Mouse (Mus musculus) megakaryocyte, adult 5-6 weeks (primary cell): ENCODE measurements around the gene Ppt1. TPM values are rescaled to one million over a fixed set of nuclear protein-coding genes. Genes with fewer than 3 reads are reported as not detected.
"Not testable (repeated sequence)": the region's sequence is repeated elsewhere in the genome, so short reads cannot be mapped to it uniquely, and the experiment has no call there.

Experiments
- ATAC-seq: 2 replicates; pipeline ENCODE4 v1.8.0; 2016; ENCODE audit warnings: mild to moderate bottlenecking, inconsistent platforms; ENCODE audit not compliant: poor library complexity, severe bottlenecking
- total RNA-seq, 2 experiments: library from RNA; stranded (forward) in 1 of 2; stranded (reverse) in 1 of 2; fragments of 153-499, 151-499 nt in 1 of 2; fragments of 221-1000, 200-1000 nt in 1 of 2; gene quantifications; 2 replicates each; pipeline versions ENCODE4 v1.2.3 to v1.2.4; 2015 to 2017

Ppt1 gene
- total RNA-seq (2015) (125 and 133 TPM in 2 replicates), total RNA-seq (2017) (95.0 and 101 TPM in 2 replicates)

DNA sequence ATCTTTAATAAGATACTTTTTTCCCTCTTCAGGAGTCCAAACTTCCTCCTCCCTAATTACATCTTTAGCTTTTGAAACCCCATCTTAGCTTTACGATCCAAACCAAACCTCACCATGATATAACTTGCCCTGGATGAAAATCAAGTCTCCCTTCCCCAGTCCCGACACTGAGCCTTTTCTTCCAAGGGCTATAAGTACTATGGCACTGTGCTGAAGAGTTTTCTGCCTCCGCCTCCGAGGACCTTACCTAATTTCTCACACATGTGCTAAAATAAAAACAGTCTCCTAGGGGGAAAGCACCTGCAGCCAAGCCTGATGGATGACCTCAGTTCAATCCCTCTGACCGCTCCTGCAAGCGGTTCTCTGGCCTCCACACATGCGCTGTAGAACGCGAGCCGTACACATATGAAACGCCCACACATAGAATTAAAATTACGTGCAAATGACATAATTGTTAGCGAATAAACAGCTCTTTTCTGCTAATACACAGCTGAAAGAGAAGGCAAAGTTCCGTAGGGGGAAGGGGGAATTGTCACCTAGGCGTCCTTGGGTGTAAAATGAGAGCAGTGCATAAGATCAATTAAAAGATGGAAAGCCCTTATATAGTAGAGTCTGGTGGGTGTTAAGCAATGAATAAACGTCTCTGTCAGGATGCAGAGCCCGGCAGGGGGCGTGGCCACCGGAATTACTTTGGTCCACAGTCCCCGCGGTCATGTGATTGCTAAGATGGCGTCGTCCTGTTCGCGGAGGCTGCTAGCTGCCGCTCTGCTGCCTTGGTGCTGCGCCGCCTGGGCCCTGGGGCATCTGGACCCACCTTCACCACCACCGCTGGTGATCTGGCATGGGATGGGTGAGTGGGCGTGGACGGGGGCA, at the start of gene Ppt1:
TSS of gene Ppt1 (plus strand) at position 713 of the 873 bp plus-strand sequence.
- peak; percentile 90 for ATAC-seq

DNA sequence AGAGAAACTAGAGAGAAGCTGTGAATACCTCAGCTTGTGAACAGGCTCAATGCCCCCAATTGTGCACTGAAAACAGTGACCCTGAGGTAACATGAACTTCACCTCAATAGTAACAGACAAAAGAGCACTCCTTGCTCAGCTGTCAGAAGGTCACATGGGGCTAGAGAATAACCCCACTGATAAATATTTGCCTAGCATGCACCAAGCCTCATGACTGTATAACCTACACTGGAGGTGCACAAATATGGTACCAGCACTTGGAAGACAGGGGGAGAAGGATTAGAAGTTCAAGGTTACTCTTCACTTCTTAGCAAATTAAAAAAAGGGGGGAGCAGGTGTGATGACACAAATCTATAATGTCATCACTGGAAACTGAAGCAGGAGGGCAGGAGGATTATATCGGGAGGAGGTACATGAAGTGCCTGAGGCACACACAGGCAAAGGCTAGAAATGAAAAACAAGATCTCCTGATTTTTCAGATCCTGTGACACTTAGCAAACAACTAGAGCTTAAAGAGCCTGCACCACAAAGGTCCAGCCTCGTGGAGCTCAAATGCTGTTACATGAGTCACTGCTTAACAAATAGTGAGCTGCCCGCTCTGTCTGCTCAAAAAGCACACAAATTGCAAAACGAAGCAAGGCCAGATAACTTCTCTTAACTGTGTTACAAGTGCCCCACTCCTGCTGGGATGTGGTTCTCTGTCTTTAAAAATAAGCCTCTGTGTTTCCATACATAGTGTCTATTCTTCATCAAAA, 46.5 kb upstream of the Ppt1 start:
- ATAC-seq = no peak

DNA sequence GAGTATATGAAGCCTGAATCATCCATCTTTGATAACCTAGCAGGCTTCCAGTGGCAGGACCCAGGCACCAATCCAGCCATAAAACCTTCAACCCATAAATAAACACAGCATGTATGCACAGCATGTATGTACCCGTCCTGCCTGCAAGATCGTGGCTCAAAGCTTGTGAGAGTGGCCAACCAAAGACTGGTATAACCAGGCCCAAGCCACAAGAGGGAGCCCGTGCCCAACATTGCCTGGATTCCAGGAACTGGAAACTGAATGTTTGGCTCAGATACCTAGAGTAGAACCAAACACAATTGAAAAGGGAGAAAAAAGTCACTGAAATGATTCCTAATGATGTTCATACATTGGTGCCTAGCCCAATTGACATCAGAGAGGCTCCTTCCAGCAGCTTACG, 27.9 kb upstream of the Ppt1 start:
- ATAC-seq = peak; percentile 98

DNA sequence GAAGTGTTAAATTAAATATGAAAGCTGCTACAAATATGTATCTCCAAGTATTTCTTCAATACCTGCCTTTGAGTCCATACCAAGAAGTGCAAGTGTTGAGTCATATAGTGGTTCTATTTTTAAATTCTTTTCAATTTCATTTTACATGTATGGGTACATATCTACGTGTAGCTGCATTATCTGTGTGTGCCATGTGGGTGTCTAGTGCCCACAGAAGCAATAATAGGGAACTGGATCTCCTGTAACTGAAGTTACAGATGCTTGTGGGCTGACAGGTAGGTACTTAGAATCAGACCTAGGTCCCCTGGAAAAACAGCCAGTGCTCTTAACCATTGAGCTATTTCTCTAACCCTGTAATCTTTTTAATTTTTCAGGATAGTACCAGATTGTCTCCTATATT, 24.9 kb upstream of the Ppt1 start:
- ATAC-seq = no peak

DNA sequence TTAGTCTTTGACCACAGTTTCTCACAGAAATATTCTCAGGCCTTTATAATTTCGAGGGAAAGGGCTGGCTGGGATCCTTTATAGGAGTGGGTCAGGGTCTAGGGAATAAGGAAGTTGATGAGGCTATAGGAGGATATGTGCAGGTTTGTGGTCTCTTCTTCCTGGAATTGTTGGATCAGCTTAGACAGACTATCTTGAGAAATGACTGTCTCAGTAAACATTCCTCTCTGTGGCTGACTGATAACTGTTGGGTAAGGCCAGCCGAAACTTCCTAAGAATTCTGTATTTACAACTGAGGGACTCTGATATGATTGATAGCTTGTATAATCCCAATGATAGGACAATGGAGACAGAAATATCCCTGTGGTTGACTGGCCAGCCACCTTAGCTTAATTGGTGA, 24.2 kb upstream of the Ppt1 start:
- no peak for ATAC-seq

DNA sequence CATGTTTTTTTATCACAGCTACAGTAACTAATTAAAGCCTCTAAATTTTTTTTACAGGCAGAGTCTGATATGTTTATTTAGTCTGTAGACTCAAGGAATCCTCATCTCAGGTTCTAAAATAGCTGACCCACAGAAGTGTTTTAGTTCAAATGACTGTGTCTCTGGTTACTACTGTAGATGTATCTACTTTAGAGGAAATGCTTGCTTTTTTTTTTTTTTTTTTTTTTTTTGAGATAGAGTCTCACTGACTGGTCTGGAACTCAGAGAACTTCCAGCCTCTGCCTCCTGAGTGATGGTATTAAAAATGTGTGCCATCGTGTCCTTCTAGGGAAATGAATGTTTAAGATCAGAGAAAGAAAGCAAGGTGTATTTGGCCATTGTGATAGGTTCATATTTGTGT, 19.8 kb upstream of the Ppt1 start:
- no peak for ATAC-seq

DNA sequence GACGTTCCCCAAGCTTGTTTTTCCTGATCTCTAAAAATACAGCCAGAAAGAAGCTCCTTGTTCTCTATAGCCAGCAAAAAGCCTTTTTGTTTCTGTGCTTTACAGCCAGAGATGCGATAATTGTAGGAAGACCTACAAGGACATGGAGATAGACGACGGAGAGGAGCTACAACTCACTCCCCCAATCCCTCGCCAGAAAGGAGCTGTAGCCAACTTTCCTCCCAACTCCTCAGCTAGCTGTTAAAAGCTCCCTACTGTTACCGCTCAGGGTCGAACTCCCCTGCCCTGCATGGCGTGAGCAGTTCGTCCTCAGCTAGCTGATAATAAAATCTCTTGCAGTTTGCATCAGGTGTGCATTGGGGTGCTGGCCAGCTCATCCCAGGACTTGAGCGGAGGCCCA, 15.1 kb upstream of the Ppt1 start:
- ATAC-seq = not testable (repeated sequence)

DNA sequence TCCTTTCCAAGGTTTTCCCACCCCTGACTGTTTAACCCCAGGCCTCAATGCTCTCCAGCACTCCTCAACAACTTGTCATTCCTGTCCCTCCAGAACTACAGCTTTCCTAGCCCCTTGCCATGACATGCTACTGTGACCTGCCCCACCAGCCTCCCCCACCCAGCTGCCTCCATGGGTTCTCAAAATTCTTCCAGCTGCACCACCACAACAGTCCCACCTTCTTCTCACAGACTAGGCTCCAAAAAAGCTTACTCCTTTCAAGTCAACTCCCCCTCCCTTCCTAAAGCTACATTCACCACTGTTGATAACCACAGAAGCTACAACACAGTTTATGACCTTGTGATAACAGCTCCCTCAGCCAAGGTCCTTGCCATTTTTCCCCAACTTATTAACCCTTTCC, 8.4 kb upstream of the Ppt1 start:
- no peak for ATAC-seq

DNA sequence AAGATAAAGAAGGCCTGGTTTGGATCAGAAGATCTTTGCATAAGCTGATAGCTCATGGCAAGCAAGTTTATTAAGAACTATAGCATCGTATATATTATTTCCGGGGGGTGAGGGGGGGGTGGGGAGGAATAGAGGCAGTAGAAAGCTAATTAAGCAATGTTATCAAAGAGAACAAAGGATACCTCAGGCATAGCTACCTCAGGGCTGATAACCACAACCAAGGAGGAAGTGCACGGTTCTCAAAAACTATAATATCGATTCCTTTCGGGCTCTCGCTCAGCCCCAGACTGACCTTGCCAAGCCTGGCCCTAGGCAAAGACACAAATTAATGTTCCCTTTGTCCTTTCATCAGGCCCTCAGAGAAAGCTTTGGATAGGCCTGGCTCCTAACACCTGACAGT, 6.7 kb upstream of the Ppt1 start:
- no peak for ATAC-seq

DNA sequence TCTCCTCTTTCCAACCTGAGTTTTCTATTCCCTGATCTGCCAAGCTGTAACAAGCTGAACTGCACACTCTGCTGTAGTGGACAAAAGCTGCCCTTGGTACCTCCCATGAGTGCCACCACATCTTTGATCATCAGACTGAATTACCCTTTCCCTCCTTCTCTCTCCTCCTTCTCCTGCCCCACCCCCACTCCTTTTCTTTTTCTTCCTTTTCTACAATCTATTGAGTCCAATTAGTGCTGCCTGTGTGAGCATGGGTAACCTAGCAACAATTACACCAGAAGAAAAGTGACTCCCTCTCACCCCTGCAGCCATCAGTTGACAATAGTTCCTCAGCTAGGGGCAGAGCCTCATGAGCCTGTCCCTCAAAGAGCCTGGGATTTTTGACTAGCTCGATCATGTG, 4.2 kb upstream of the Ppt1 start:
- no peak for ATAC-seq

DNA sequence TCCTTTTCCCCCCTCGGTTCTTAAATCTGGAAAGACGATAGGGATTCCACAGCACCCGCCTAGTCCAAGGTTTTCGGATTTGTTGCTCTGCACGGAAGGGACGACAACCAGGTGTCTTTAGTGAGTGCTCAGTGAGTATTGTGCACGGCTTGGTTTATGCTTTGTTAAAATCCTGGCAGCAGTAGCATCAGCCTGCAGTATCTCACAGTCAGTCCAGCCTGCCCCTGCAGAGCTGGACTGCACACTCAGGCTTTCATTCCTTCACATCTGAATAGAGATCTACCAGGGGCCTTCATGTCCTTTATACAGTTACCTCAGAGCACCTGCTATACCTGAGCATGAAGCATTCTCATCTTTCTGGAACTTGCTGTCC, 347 bp downstream of the Ppt1 start:
- ATAC-seq = peak; percentile 10

DNA sequence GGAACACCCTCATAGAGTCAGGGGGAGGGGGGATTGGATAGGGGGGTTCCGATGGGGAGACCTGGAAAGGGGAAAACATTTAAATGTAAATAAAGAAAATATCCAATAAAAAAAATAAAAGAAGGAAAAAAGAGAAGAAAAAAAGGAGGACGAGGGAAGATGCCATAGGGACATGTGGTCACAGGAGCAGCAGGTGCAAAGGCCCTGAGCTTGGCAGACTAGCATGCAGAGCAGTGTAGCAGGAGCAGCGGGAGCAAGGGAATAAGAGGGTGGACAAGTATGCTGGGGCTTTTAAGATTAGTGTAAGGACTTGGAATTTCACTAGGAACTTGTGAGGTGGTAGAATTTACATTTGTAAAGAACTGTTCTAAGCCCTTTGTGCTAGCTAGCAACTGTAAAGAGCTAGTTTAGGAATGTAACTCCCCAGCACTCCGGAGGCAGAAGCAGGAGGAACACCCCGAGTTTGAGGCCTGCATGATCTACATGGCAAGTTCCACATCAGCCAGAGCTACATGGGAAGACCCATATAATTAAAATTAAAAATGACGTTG, 1.2 kb downstream of the Ppt1 start:
- no peak for ATAC-seq

DNA sequence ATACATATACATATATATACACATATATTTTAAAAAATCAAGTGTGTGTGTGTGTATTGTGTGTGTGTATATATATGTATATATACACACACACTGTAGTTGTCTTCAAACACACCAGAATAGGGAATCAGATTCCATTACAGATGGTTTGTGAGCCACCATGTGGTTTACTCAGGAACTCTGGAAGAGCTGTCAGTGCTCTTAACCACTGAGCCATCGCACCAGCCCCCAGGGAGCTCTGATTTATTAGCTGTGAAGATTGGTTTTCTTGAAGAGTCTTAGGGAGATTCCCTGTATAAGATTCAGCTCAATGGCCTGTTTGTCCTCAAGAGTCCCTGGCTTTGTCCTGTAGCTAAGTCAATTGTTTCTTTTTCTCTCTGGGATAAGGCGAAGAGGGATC, 2.0 kb downstream of the Ppt1 start:
- ATAC-seq = no peak

DNA sequence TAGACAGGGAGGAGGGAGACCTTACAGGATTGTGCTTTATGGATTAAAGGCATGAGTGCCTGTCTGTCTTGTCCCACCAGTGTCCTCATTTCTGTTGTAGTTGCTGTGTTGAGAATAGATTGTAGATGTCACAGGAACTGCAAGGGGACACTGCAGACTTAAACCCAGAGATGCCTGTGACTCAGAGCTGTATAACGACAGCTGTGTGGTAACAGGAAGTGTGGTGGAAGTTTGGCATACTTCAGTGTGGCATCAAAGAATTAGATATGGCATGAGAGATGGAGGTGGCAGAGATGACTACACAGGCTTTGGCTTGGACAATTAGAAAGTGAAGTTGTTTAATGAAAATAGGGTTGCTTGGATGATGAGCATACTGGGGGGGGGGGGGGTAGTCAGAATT, 2.4 kb downstream of the Ppt1 start:
- ATAC-seq = peak; percentile 72

DNA sequence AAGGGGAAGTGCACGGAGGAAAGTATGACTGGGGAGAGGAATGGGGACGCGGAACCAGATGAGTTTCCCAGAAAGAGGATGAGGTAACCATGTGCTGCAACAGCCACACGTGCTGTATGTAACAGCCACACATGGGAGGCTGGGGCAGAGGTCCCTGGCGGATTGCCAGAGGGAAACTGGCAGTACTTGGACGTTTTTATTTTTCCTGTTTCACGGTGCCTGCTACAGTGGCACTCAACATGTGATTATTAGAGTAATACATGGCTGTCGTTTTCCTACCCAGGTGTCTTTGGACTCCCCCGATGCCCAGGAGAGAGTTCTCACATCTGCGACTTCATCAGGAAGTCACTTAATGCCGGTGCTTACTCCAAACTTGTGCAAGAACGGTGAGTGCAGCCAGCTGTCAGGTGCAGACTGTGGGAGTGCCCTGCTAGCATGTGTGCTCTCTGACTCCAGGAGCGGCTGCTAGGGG, 12.1 kb downstream of the Ppt1 start:
- ATAC-seq = peak; percentile 97

DNA sequence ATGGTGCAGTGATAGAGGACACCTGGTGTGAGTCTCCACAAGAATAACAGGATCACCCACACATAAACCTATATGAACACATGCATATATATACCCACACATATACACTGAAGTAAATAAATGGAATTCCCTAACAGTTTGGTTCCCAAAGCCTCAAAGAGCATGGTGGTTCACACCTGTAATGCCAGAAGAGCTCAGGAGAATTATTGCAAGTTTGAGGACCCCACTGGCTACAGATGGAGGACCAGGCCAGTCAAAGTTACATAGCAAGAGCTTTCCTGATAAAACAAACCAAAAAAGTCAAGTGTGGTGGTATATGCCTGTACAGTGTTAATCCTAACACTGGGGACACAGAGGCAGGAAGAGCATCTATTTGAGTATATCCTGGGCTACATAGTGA, 15.5 kb downstream of the Ppt1 start:
- no peak for ATAC-seq

DNA sequence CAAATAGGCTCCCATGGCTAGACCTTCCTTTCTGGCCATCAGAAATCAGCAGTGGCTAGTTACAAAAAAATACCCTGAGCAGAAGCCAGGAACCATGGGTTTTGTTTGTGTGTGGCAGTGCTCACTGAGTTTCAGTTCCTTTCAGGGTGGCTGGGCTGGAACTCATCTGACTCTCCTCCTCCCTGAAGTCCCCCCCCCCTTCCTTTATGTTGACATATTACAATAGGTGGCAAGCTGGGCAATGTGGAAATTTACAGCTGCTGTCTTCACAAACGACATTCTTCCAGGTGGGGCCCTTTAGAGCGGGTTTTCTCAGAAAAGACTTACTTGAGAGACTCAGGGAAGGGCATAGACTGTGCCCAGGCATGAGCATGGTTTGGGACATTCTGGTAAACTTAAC, 17.6 kb downstream of the Ppt1 start:
- peak; percentile 85 for ATAC-seq

DNA sequence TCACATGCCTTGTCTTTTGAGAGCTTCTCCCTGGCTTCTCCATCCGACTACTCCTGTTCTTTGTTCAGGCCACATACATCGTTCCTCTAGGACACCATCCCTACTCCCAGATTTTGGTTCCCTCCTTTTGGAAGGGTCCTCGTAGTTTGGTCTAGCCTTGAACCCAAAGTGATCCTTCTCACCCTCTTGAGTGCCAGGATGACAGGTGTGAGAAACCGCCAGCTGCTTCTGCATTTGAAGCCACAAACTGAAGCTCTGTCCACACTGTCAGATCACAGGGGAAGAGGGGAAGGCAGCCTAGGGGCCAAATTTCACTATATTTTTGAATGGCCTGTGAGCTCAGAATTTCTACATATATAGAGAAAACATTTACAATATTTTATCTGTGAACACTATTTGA, 18.7 kb downstream of the Ppt1 start:
- no peak for ATAC-seq

DNA sequence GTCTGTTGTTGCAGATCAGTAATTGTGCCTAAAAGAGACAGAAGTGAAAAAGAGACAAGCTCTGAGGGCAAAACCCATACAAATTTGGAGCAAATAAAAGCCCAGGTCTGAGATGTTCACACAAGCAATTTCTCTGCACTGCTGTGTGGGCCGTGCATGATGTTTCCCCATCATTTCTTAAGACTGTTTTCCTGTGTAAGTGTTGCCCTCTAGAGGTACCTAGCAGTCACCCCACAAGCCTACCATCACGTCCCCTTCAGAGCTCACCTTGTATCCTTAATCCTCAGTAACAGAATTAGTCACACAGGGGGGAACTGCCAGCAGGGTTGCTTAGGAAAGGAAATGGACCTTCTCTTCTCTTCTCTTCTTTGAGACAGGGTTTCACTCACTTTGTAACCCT, 21.9 kb downstream of the Ppt1 start:
- peak; percentile 33; the same call in 1 of the 2 replicates for ATAC-seq

DNA sequence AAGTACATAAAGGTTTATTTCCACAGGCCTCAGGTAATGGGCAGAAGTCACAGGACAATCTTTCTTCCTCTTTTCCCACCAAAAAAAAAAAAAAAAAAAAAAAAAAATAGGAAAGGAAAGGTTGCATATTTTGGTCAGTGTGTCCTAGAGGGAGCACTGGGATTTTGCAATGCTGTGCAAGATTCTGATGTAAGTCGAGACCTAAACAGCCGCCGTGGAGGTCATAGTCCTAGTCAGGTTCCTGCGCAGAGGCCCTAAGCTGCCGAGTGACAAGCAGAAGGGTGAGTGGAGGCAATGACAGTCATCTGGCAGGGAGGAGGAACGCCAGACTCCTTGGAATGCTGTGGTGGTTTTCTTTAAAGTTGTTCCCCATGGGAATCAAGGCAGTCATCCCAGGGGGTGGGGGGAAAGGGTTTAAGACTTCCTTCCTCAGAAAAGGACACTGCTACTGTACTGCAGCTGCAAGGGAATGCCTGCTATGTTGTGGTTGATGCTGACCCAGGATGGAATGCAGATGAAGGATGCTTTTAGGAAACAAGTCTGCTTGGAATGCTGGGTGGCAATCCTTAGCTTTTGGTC, 23.1 kb downstream of the Ppt1 start:
- 0 out of 2 replicates have a peak, but pooled peaks have one; percentile 19 for ATAC-seq

DNA sequence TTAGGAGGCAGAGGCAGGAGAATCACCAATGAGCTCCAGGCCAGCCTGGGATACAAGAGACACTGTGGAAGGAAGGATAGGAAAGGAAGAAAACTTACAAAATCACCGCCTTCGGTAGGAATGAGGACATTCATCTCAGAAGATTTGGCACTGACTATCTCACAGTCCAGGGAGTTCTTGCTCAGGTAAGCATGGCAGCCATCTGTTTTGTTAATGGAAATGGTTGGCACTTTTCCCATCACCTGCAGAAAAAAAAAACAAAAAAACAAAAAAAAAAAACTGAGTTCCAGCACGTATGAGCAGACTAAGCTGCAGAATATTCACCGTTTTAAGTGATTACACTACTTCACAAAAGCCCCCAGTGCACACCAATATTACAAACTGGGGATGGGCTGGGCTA, 25.8 kb downstream of the Ppt1 start:
- no peak for ATAC-seq
